Mouse (Mus musculus) cerebellum, adult 2 months (tissue): ENCODE measurements around the gene Pitpnm2.

Experiments
- CTCF ChIP-seq: fragments of 200-500 bp; IDR thresholded peaks from 2 replicates; pipeline ENCODE4 v1.5.1; 2011; ENCODE audit warnings: low read depth, mild to moderate bottlenecking, control low read depth, low read length, moderate library complexity, borderline replicate concordance; ENCODE audit not compliant: insufficient read depth
- POLR2A ChIP-seq: fragments of 200-500 bp; IDR thresholded peaks from 2 replicates; pipeline ENCODE4 v1.6.1; 2011; ENCODE audit warnings: low read length, control low read depth, borderline replicate concordance; ENCODE audit not compliant: insufficient read depth

- TF ChIP-seq CTCF = no peak
- no peak for TF ChIP-seq POLR2A
Measured at GRCm38 (mm10) chr5:124134261-124134660, 115.3 kb downstream of the Pitpnm2 start.
